Mouse (Mus musculus) C2C12 (cell line): ENCODE results near the gene Lgals3bp. TPM values are rescaled to one million over a fixed set of nuclear protein-coding genes. Genes with fewer than 3 reads are reported as not detected.

Experiments used
- H3K27me3 ChIP-seq: one replicate; pipeline ENCODE4 v1.6.1; 2011; ENCODE audit not compliant: control insufficient read depth, insufficient read depth, insufficient read length
- H3K36me3 ChIP-seq: one replicate; pipeline ENCODE4 v1.6.1; 2011; ENCODE audit not compliant: control insufficient read depth, insufficient read depth
- H3K4me3 ChIP-seq: one replicate; pipeline ENCODE4 v1.5.1; 2011; ENCODE audit warnings: mild to moderate bottlenecking, control low read depth; ENCODE audit not compliant: poor library complexity, insufficient read depth, severe bottlenecking
- H3K79me2 ChIP-seq: one replicate; pipeline ENCODE4 v1.6.1; 2011; ENCODE audit not compliant: control insufficient read depth, insufficient read depth
- H3K79me3 ChIP-seq: one replicate; pipeline ENCODE4 v1.6.1; 2011; ENCODE audit warnings: low read depth, control low read depth
- H3ac ChIP-seq: one replicate; pipeline ENCODE3; 2011; ENCODE audit warnings: low read depth; ENCODE audit not compliant: control insufficient read depth, insufficient read length
- CEBPB ChIP-seq: IDR thresholded peaks from one replicate; pipeline ENCODE4 v1.6.1; 2011; ENCODE audit warnings: low read depth, mild to moderate bottlenecking, control low read depth, moderate library complexity
- CTCF ChIP-seq: IDR thresholded peaks from one replicate; pipeline ENCODE4 v1.5.1; 2011; ENCODE audit not compliant: control insufficient read depth, insufficient read depth, insufficient read length
- FOSL1 ChIP-seq: IDR thresholded peaks from one replicate; pipeline ENCODE4 v1.8.0; 2011; ENCODE audit warnings: mild to moderate bottlenecking, low read length; ENCODE audit not compliant: poor library complexity, insufficient read depth, severe bottlenecking
- MAX ChIP-seq: IDR thresholded peaks from one replicate; pipeline ENCODE4 v1.6.1; 2011; ENCODE audit warnings: mild to moderate bottlenecking, control low read depth
- MYOD1 ChIP-seq: IDR thresholded peaks from one replicate; pipeline ENCODE4 v1.6.1; 2011; ENCODE audit warnings: low read depth; ENCODE audit not compliant: control insufficient read depth, insufficient read length
- MYOG ChIP-seq: IDR thresholded peaks from one replicate; pipeline ENCODE4 v1.6.1; 2011; ENCODE audit not compliant: control insufficient read depth, insufficient read length; ENCODE audit errors: extremely low read depth
- USF1 ChIP-seq: IDR thresholded peaks from one replicate; pipeline ENCODE4 v1.6.1; 2011; ENCODE audit warnings: low read depth, mild to moderate bottlenecking, control low read depth, moderate library complexity
- polyA plus RNA-seq: library from polyadenylated mRNA; unstranded; fragments of >200 nt; fragmentation: generic; extraction: Trizol; gene quantifications from one replicate; pipeline ENCODE4 v1.2.1, GENCODE M21; 2012; ENCODE audit warnings: missing spikeins

The Lgals3bp gene
- polyA plus RNA-seq, 1 experiment, result 6.6 TPM

- H3K36me3 ChIP-seq, result peaks cover 50% of the 10 kb centered on the region
- H3K79me3 ChIP-seq, result peaks cover 97% of the 10 kb centered on the region
- no peak overlapping the region for H3K4me3 ChIP-seq
- H3K79me2 ChIP-seq, result peaks cover 100% of the 10 kb centered on the region
- TF ChIP-seq MAX (no peak), USF1 (peak; percentile 64)
- H3ac ChIP-seq, result no peak overlapping the region
- H3K27me3 ChIP-seq, result no peaks in the 10 kb centered on the region
These were observed 55.3 kb downstream of the Lgals3bp start for GRCm38 (mm10) chr11:118346395-118347096.

GRCm38 (mm10) chr11:118345693-118346092 lies 56.2 kb downstream of the Lgals3bp start:
- Histone ChIP-seq H3K79me2 (peaks cover 100% of the 10 kb centered on the region), H3K27me3 (no peaks in the 10 kb centered on the region), H3K4me3 (no peak overlapping the region), H3ac (no peak overlapping the region), H3K36me3 (peaks cover 46% of the 10 kb centered on the region), H3K79me3 (peaks cover 95% of the 10 kb centered on the region)
- TF ChIP-seq CEBPB (no peak), MAX (no peak), CTCF (no peak), FOSL1 (no peak), USF1 (no peak), MYOG (no peak), MYOD1 (no peak)

- TF ChIP-seq MYOD1 (no peak), CTCF (no peak), MAX (no peak), USF1 (no peak), CEBPB (no peak), FOSL1 (no peak), MYOG (no peak)
- H3K36me3 ChIP-seq, result peaks cover 58% of the 10 kb centered on the region
These were observed 58.3 kb downstream of the Lgals3bp start for GRCm38 (mm10) chr11:118343629-118344028.

More at GRCm38 (mm10) chr11:118343629-118344028, 58.3 kb downstream of the Lgals3bp start:
- Histone ChIP-seq H3K4me3 (no peak overlapping the region), H3K27me3 (no peaks in the 10 kb centered on the region), H3K79me2 (peaks cover 100% of the 10 kb centered on the region), H3K79me3 (peaks cover 92% of the 10 kb centered on the region), H3ac (no peak overlapping the region)

Other genes starting within 250 kb of the Lgals3bp start
- 7.9 TPM for gene Cyth1, start 153.5 kb downstream of the Lgals3bp start, polyA plus RNA-seq
- gene Usp36, start 111.8 kb downstream of the Lgals3bp start, polyA plus RNA-seq, result 14.8 TPM
- 1.4 TPM for gene Cep295nl, start 59.6 kb downstream of the Lgals3bp start, polyA plus RNA-seq
- 372 TPM for gene Timp2, start 46.4 kb downstream of the Lgals3bp start, polyA plus RNA-seq
- gene Cant1, start 17.0 kb upstream of the Lgals3bp start, polyA plus RNA-seq, result 29.7 TPM
- 2.0 TPM for gene C1qtnf1, start 26.1 kb upstream of the Lgals3bp start, polyA plus RNA-seq
- 2.1 TPM for gene Engase, start 74.7 kb upstream of the Lgals3bp start, polyA plus RNA-seq